Mouse (Mus musculus) kidney, embryonic 16.5 days (tissue): ENCODE measurements around the gene Prim2. TPM values are rescaled to one million over a fixed set of nuclear protein-coding genes. Genes with fewer than 3 reads are reported as not detected.

Experiments used
- ATAC-seq: fragments of 200-750 bp; cut with Nextera tagmentation; 2 replicates; pipeline ENCODE4 v1.8.0; 2017; ENCODE audit warnings: moderate TSS enrichment; ENCODE audit not compliant: low FRiP score, low TSS enrichment
- H3K27ac ChIP-seq: fragments of 300-500 bp; sonication (generic); 2 replicates; pipeline ENCODE4 v1.5.1; 2014; ENCODE audit warnings: low read length
- H3K27me3 ChIP-seq: fragments of 300-500 bp; sonication (generic); 2 replicates; pipeline ENCODE4 v1.6.1; 2014; ENCODE audit warnings: low read length, control low read depth, mixed read lengths; ENCODE audit not compliant: insufficient read depth
- H3K36me3 ChIP-seq: fragments of 300-500 bp; sonication (generic); 2 replicates; pipeline ENCODE4 v1.6.1; 2014; ENCODE audit warnings: low read length, control low read depth, mixed read lengths; ENCODE audit not compliant: insufficient read depth
- H3K4me1 ChIP-seq: fragments of 300-500 bp; sonication (generic); 2 replicates; pipeline ENCODE4 v1.6.1; 2014; ENCODE audit warnings: low read length, control low read depth, mixed read lengths; ENCODE audit not compliant: insufficient read depth
- H3K4me2 ChIP-seq: fragments of 300-500 bp; sonication (generic); replicated peaks from 2 replicates; pipeline ENCODE4 v1.6.1; 2014; ENCODE audit warnings: low read depth, low read length
- H3K4me3 ChIP-seq: fragments of 300-500 bp; sonication (generic); 2 replicates; pipeline ENCODE4 v1.5.1; 2014; ENCODE audit warnings: mild to moderate bottlenecking, low read length
- H3K9ac ChIP-seq: fragments of 300-500 bp; sonication (generic); replicated peaks from 2 replicates; pipeline ENCODE4 v1.6.1; 2014; ENCODE audit warnings: low read length
- H3K9me3 ChIP-seq: fragments of 300-500 bp; sonication (generic); 2 replicates; pipeline ENCODE4 v1.6.1; 2016; ENCODE audit warnings: low read length, control low read depth
- WGBS: fragments of 180-500 bp; shearing (Covaris S2); extraction: QIAGEN DNeasy Blood & Tissue Kit; methylation state at CpG from one replicate; pipeline ENCODE4 v1.1.7; 2014; 5-methylcytosine and 5-hydroxymethylcytosine counted together
- polyA plus RNA-seq: library from polyadenylated mRNA; unstranded; fragments of >200 nt; fragmentation: Nextera tagmentation; extraction: Ambion mirVana; gene quantifications from 2 replicates; pipeline ENCODE4 v1.2.1, GENCODE M21; 2015

Prim2 gene
- polyA plus RNA-seq, 1 experiment from 2014 or later, result 35.8 TPM

GRCm38 (mm10) chr1:33511310-33511709, 158.3 kb downstream of the Prim2 start:
- H3K4me2 ChIP-seq, result no peak overlapping the region
- no peaks in the 10 kb centered on the region for H3K9me3 ChIP-seq
- H3K27ac ChIP-seq, result no peak overlapping the region
- no peaks in the 10 kb centered on the region for H3K4me1 ChIP-seq
- no peak overlapping the region for H3K4me3 ChIP-seq
- WGBS, result 98% methylated on average over 4 of the region's 4 CpGs
- H3K36me3 ChIP-seq, result no peaks in the 10 kb centered on the region
- no peak for ATAC-seq
- no peak overlapping the region for H3K9ac ChIP-seq
- H3K27me3 ChIP-seq, result no peaks in the 10 kb centered on the region

GRCm38 (mm10) chr1:33504371-33504770, 165.2 kb downstream of the Prim2 start:
- H3K36me3 ChIP-seq, result no peaks in the 10 kb centered on the region
- H3K27me3 ChIP-seq, result no peaks in the 10 kb centered on the region
- no peak for ATAC-seq
- H3K4me1 ChIP-seq, result no peaks in the 10 kb centered on the region
- no peak overlapping the region for H3K9ac ChIP-seq
- H3K4me3 ChIP-seq, result no peak overlapping the region
- H3K27ac ChIP-seq, result no peak overlapping the region
- H3K4me2 ChIP-seq, result no peak overlapping the region
- 95% methylated on average over 5 of the region's 5 CpGs for WGBS
- no peaks in the 10 kb centered on the region for H3K9me3 ChIP-seq

DNA sequence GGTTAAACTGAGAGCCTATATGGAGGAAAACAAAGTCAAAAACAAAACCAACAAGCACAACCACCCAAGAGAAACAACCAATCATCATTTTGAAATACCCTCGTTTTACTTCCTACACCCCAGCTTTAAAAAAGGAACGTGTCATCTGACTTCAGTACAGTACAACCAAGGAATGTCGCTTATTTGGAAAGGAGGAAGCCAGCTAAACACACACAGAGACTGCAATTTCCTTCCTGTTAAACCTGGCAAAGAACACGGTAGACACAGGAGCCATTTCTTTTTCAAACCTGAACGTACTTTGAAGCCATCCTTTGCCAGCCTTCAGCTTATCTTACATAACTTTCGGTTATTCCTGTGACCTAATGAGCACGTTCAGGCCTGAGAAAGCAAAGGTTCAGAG, 166.7 kb downstream of the Prim2 start:
- Histone ChIP-seq H3K27ac (0 out of 2 replicates have a peak overlapping the region, but pooled peaks have one; percentile 29), H3K4me2 (no peak overlapping the region), H3K27me3 (no peaks in the 10 kb centered on the region), H3K4me1 (no peaks in the 10 kb centered on the region), H3K9ac (no peak overlapping the region), H3K36me3 (no peaks in the 10 kb centered on the region), H3K4me3 (no peak overlapping the region), H3K9me3 (no peaks in the 10 kb centered on the region)
- 52% methylated on average over 7 of the region's 7 CpGs for WGBS
- no peak for ATAC-seq

- no peaks in the 10 kb centered on the region for H3K27me3 ChIP-seq
- H3K9me3 ChIP-seq, result no peaks in the 10 kb centered on the region
- 40% methylated on average over 1 of the region's 1 CpGs for WGBS
- H3K27ac ChIP-seq, result no peak overlapping the region
- H3K4me2 ChIP-seq, result no peak overlapping the region
- H3K4me1 ChIP-seq, result no peaks in the 10 kb centered on the region
- no peak for ATAC-seq
- H3K9ac ChIP-seq, result no peak overlapping the region
- H3K4me3 ChIP-seq, result no peak overlapping the region
- H3K36me3 ChIP-seq, result no peaks in the 10 kb centered on the region
Measured at GRCm38 (mm10) chr1:33502298-33502697, 167.3 kb downstream of the Prim2 start.

DNA sequence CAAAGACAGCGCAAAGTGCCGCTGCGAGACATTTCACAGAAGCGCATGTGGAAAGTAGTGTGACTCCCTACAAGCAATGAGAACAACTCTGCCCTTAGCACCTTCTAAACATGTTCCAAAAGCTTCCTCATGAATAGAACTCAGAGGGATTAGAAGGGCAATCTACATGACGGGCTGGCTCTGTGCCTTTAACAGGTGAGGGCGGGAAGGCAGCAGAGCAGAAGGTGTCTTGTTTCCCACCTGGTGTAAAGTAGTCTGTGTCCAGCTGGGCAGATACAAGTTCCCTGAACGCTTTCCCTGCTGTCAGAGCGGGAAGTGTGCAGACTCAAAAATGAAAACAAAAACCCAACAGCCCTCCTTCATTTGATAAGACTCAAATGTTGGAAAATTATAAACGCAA, 169.5 kb downstream of the Prim2 start:
- Histone ChIP-seq H3K9me3 (no peaks in the 10 kb centered on the region), H3K4me1 (no peaks in the 10 kb centered on the region), H3K9ac (no peak overlapping the region), H3K4me3 (no peak overlapping the region), H3K27ac (no peak overlapping the region), H3K4me2 (no peak overlapping the region), H3K36me3 (no peaks in the 10 kb centered on the region), H3K27me3 (no peaks in the 10 kb centered on the region)
- no peak for ATAC-seq
- WGBS, result 74% methylated on average over 9 of the region's 9 CpGs

DNA sequence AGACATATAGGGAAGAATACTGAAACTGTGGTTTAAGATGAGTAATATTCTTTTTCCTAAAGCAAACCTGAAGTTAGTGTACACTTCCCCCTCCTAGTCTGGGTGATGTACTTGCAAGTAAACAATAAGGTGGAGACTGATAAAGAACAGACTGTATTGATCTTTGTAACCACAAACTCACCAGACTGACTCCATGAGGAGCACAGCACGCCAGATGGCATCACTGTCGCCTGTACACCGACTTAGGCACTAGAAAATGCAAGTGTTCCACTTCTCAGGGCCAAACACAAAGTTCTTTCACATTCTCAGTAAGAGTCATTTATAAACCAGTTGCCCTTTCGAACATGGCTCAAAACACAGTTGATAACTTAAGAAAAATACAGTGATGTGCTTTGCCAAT, 170.0 kb downstream of the Prim2 start:
- no peaks in the 10 kb centered on the region for H3K9me3 ChIP-seq
- WGBS, result 91% methylated on average over 4 of the region's 4 CpGs
- ATAC-seq, result no peak

DNA sequence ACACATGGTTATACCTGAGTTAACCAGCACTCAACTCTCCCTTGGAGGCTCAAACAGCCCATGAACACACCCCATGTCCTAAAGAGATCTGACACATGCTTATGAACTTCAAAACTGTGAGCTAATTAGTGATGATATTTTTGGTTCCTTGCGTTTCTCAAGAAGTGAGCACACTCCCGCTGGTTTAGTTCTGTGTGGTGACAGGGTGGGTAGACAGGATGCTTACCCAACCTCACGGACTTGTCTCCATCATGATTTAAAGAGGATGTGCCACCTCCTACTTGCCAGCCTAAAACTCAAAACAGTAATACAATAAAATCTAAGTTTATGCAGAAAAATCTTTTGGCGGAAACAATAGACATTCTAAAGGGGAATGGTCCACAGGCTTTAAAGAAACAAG, 173.5 kb downstream of the Prim2 start:
- WGBS, result 80% methylated on average over 4 of the region's 4 CpGs
- Histone ChIP-seq H3K27ac (no peak overlapping the region), H3K27me3 (no peaks in the 10 kb centered on the region), H3K4me1 (no peaks in the 10 kb centered on the region), H3K9ac (no peak overlapping the region), H3K4me2 (no peak overlapping the region), H3K4me3 (no peak overlapping the region), H3K9me3 (no peaks in the 10 kb centered on the region), H3K36me3 (no peaks in the 10 kb centered on the region)
- no peak for ATAC-seq

More for the DNA sequence above, 170.0 kb downstream of the Prim2 start:
- Histone ChIP-seq H3K4me3 (no peak overlapping the region), H3K4me2 (no peak overlapping the region), H3K27ac (no peak overlapping the region), H3K36me3 (no peaks in the 10 kb centered on the region), H3K9ac (no peak overlapping the region), H3K4me1 (no peaks in the 10 kb centered on the region), H3K27me3 (no peaks in the 10 kb centered on the region)

DNA sequence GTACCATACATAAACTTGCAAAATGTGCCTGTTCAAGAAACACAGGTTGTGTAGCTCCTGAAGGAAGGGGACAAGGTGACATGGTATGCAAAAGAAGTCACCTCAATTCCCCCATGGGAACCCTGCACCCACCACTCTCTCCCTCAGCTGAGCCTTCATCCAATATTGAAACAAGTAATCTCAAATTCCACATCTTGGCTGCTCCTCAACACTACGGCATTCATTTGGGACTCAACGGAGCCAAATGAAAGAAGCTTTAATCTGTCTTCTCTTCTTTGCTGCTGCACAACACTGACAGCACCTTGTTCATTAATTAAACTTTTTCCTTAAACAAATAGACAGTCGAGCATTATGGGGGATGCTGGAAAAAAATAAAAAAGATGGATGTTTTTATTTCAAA, 174.0 kb downstream of the Prim2 start:
- H3K9ac ChIP-seq, result no peak overlapping the region
- 80% methylated on average over 3 of the region's 3 CpGs for WGBS
- no peak for ATAC-seq
- H3K27ac ChIP-seq, result no peak overlapping the region
- no peaks in the 10 kb centered on the region for H3K36me3 ChIP-seq
- no peaks in the 10 kb centered on the region for H3K27me3 ChIP-seq
- H3K4me2 ChIP-seq, result no peak overlapping the region
- H3K4me3 ChIP-seq, result no peak overlapping the region
- H3K4me1 ChIP-seq, result no peaks in the 10 kb centered on the region
- H3K9me3 ChIP-seq, result no peaks in the 10 kb centered on the region

GRCm38 (mm10) chr1:33495203-33495553, 174.4 kb downstream of the Prim2 start:
- ATAC-seq, result no peak
- Histone ChIP-seq H3K9me3 (no peaks in the 10 kb centered on the region), H3K36me3 (no peaks in the 10 kb centered on the region), H3K4me2 (no peak overlapping the region), H3K27me3 (no peaks in the 10 kb centered on the region), H3K27ac (no peak overlapping the region), H3K4me3 (no peak overlapping the region), H3K4me1 (no peaks in the 10 kb centered on the region), H3K9ac (no peak overlapping the region)
- WGBS, result 81% methylated on average over 8 of the region's 8 CpGs

DNA sequence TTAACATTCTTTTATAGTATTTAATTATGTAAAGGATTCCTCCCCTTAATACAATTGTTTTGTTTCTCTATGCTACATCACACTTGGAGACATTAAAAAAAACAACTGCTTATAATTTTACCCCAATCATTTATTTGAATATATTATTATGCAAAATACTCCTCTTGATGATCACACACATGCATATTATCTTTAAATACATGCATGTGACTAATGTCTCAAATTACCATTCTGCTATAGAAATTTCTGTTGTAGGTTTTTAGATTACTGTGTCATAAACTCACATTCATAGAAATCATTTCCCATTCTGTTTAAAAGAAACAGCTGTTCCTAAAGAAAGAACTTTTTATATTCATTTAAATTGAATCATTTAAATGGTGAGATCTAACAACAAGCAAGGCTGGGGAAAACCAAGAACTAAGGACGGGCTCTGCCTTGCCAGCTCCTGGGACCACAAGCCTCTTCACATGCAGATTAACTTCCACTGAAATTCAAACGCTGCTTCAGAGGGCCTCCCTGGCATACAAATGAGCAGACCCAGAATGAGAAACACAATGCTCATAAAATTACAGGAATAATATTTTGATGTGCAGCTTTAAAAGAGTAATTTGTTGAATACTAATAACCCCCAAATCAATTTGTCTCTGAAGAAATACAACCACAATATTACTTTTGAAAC, 174.9 kb downstream of the Prim2 start:
- Histone ChIP-seq H3K4me1 (no peaks in the 10 kb centered on the region), H3K4me3 (no peak overlapping the region), H3K27ac (no peak overlapping the region), H3K36me3 (no peaks in the 10 kb centered on the region), H3K27me3 (no peaks in the 10 kb centered on the region), H3K9me3 (no peaks in the 10 kb centered on the region), H3K9ac (no peak overlapping the region), H3K4me2 (no peak overlapping the region)
- 53% methylated on average over 2 of the region's 2 CpGs for WGBS
- ATAC-seq, result no peak
